Mouse (Mus musculus) mature B cell (primary cell): Measurements from ENCODE around the gene Fbn1.

ENCODE experiments used
- in situ Hi-C: fragments of 300-500 bp; cut with MboI; formaldehyde crosslinking; loops from 2 replicates; pipeline ENCODE4 v1.14.3; 2019

Fbn1 gene

GRCm38 (mm10) chr2:125340381-125340780, 167.4 kb downstream of the Fbn1 start:
- in situ Hi-C loops: no loop called here

GRCm38 (mm10) chr2:125337239-125337638, 170.6 kb downstream of the Fbn1 start:
- in situ Hi-C loops: no loop called here

- in situ Hi-C loops: no loop called here
These were observed 172.6 kb downstream of the Fbn1 start for GRCm38 (mm10) chr2:125335206-125335605.

- in situ Hi-C loops: no loop called here
These were observed 173.6 kb downstream of the Fbn1 start for GRCm38 (mm10) chr2:125334163-125334562.

GRCm38 (mm10) chr2:125331581-125331980, 176.2 kb downstream of the Fbn1 start:
- in situ Hi-C loops: no loop called here

GRCm38 (mm10) chr2:125330506-125330905, 177.3 kb downstream of the Fbn1 start:
- in situ Hi-C loops: no loop called here

- in situ Hi-C loops: no loop called here
These were observed 182.5 kb downstream of the Fbn1 start for GRCm38 (mm10) chr2:125325125-125325855.

GRCm38 (mm10) chr2:125324455-125324854, 183.3 kb downstream of the Fbn1 start:
- in situ Hi-C loops: no loop called here

- in situ Hi-C loops: no loop called here
These were observed 184.4 kb downstream of the Fbn1 start for GRCm38 (mm10) chr2:125323347-125323746.

GRCm38 (mm10) chr2:125322581-125322980, 185.2 kb downstream of the Fbn1 start:
- in situ Hi-C loops: no loop called here

- in situ Hi-C loops: no loop called here
These were observed 186.7 kb downstream of the Fbn1 start for GRCm38 (mm10) chr2:125321071-125321470.

- in situ Hi-C loops: no loop called here
These were observed 188.1 kb downstream of the Fbn1 start for GRCm38 (mm10) chr2:125319651-125320050.

- in situ Hi-C loops: no loop called here
These were observed 189.3 kb downstream of the Fbn1 start for GRCm38 (mm10) chr2:125318371-125319061.

GRCm38 (mm10) chr2:125315203-125315602, 192.6 kb downstream of the Fbn1 start:
- in situ Hi-C loops: no loop called here

GRCm38 (mm10) chr2:125314169-125314925, 193.4 kb downstream of the Fbn1 start:
- in situ Hi-C loops: no loop called here

- in situ Hi-C loops: no loop called here
These were observed 198.1 kb downstream of the Fbn1 start for GRCm38 (mm10) chr2:125309710-125310109.

GRCm38 (mm10) chr2:125305671-125306070, 202.1 kb downstream of the Fbn1 start:
- in situ Hi-C loops: no loop called here

- in situ Hi-C loops: no loop called here
These were observed 203.0 kb downstream of the Fbn1 start for GRCm38 (mm10) chr2:125304746-125305145.

- in situ Hi-C loops: no loop called here
These were observed 203.9 kb downstream of the Fbn1 start for GRCm38 (mm10) chr2:125303764-125304384.

- in situ Hi-C loops: no loop called here
These were observed 205.2 kb downstream of the Fbn1 start for GRCm38 (mm10) chr2:125302625-125302924.

GRCm38 (mm10) chr2:125301877-125302624, 205.7 kb downstream of the Fbn1 start:
- in situ Hi-C loops: no loop called here

GRCm38 (mm10) chr2:125298841-125299240, 209.0 kb downstream of the Fbn1 start:
- in situ Hi-C loops: no loop called here
